Mouse (Mus musculus) erythroblast, embryonic 14.5 days (primary cell): Measurements from ENCODE around the gene Zfp462.

ENCODE experiments used
- GATA1 ChIP-seq: IDR thresholded peaks from 2 replicates; pipeline ENCODE4 v1.6.1; 2012; ENCODE audit warnings: low read length, inconsistent platforms, mixed read lengths
- TAL1 ChIP-seq: IDR thresholded peaks from 3 replicates; pipeline ENCODE4 v1.6.1; 2012; ENCODE audit warnings: low read length, inconsistent platforms, mixed read lengths

DNA sequence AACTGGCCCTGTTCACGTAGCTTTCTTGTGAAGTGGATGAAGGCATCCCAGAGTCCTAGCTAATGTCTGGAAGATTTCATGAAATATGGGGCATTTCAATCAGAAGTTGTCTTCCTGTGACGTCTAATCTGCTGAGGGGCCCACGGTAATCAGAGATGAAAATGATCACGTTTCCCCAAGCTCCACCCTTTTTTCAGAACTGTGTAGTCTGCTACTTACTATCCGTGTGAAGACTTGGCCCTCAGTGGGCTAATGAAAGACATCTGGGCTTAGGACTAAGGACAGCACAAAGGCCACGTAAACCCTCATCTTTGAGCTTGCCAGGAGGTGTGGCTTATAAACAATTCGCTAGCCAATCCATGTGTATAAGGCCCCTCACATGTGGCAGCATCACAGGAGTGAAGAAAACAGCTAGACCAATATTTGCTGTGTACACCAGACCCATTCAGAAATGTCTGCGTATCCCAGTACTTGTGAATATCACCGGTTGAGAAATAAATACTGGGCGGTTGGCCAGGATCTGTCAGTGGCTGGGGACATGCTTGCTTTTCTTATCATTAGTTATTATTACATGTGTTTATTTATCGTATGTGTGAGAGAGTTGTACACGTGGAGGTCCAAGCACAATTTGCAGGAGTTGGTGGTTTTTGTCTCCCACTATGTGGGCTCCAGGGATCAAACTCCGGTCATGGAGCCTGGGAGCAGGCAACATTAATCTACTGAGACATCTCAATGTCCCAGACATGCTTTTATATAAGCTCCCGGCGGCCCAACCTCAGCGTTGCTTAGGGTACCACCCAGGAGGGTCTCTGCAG, 133.3 kb downstream of the Zfp462 start:
- no peak for TF ChIP-seq TAL1
- no peak for TF ChIP-seq GATA1
